Mouse (Mus musculus) heart, postnatal 14 days (tissue): ENCODE results near the gene Dnm2. TPM values are rescaled to one million over a fixed set of nuclear protein-coding genes. Genes with fewer than 3 reads are reported as not detected.
A peak's percentile ranks its signal among the peaks of the same experiment; 100 is the strongest.
"Not testable (repeated sequence)": the region's sequence is repeated elsewhere in the genome, so short reads cannot be mapped to it uniquely, and the experiment has no call there.

ENCODE experiments used
- DNase-seq, 2 experiments: peaks; one replicate each; pipeline ENCODE4 v3.0.0; 2021 to 2022
- intact Hi-C: fragments of 180-260 bp; cut with DNase I; formaldehyde crosslinking; loops from one replicate; pipeline ENCODE4 v1.15.1; 2025
- microRNA-seq, 2 experiments: library from miRNA; unstranded; fragments of <30 nt; microRNA quantifications; one replicate each; pipeline ENCODE4 v1.2.0; 2021 to 2022
- total RNA-seq, 2 experiments: library from RNA; stranded (reverse); gene quantifications; 2 replicates each; pipeline ENCODE4 v1.2.3; 2021

The Dnm2 gene
- total RNA-seq, 2 experiments from 2014 or later: 78.3 to 81.6 TPM

DNA sequence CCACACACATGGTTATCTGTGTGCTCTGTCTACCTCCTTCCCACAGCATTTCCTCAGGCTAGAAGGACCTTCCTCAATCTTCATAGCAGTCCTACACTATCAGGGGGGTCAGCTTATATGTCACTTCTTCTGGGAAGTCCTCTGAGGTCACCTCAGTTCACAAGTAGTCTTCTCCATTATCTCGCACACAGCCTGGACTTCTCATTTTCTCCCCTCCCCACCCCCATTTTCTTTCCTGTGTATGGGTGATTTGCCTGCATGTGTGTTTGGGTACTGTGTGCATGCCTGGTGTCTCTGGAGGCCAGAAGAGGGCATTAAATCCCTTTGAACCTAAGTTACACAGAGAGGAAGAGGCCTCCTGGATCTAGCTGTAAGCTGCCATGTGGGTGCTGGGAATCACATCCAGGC is 103.2 kb downstream of the Dnm2 start:
- DNase-seq: no peak
- intact Hi-C loops: no loop called here

DNA sequence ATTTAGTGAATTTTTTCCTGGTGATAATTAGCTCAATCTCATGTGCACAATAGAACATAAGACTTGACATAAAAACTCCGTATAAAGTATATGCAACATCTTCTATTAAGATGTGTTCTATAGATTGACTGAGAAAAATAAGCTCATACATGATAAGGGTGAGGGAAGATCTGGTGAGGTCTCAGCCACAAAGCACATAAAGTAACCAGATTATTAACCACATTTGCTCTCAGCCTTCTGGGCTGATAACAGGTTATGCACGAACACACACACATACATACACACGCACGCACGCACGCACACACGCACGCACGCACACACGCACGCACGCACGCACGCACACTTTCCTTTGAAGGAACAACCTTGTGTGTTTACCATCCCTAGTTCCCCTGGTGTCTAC is 111.8 kb downstream of the Dnm2 start:
- intact Hi-C loops: no loop called here
- DNase-seq: no peak

DNA sequence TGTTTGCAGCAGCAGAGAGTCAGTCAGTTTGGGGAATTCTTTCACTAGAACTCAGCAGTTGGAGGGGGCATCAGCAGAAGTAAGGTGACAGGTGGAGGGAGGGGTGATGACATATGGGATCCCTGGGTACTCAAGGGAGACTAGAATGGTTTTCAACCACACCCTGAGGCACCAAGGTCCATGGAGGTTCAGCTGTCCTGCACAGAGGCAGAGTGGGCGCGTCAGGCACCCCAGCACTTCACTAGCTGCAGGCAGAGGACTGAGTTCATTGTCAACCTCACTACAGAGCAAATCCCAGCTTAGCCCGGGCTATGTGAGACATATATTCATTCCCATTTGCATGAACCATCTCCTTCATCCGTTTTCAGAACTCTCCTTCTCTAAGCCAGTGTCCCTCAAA is 112.3 kb downstream of the Dnm2 start:
- intact Hi-C loops: no loop called here

DNA sequence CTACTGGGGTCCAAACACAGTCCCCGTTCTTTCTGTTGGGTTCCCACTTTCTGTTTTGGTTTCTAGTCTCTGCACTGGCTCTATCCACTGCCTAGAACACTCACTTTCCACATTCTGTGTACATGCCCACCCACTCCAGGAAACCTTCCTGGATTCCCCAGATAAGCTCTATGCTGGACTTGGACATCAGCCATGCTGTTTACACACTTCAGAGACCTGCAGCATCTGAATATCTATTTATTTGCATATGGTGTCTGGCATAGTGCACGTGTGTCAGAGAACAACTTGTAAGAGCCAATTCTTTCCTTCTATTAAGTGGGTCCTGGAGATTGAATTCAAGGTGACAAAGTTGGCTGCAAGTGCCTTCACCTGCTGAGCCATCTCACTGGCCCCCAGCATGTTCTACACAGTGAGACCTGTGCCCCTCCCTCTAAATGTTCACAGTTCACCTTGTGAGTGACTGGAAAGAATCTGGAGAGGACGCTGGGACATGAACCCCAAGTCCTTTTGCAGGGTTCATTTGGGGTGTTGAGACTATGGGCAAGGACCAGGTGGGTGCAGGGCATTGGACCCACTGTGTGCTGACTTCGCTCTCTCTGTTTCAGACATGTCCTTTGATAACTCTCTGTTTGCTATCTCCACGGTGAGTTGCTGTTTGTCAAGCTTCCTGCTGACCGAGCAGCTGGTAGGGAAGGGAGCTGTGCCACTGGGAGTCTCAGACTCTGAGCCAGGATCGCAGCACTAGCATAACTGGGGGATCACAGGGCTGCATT is 115.5 kb downstream of the Dnm2 start:
- DNase-seq: no peak
- intact Hi-C loops: no loop called here

More for the DNA sequence above, 112.3 kb downstream of the Dnm2 start:
- DNase-seq: no peak

DNA sequence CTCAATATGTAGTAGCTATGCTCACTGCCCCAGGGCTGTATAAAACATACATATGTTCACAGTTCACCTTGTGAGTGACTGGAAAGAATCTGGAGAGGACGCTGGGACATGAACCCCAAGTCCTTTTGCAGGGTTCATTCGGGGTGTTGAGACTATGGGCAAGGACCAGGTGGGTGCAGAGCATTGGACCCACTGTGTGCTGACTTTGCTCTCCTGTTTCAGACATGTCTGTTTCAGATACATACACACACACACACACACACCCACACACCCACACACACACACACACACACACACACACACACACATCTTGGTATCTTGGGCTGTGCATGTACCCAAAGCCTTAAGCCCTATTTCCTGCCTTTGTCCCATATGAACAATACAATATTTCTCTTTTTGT is 117.3 kb downstream of the Dnm2 start:
- intact Hi-C loops: not testable (repeated sequence)

DNA sequence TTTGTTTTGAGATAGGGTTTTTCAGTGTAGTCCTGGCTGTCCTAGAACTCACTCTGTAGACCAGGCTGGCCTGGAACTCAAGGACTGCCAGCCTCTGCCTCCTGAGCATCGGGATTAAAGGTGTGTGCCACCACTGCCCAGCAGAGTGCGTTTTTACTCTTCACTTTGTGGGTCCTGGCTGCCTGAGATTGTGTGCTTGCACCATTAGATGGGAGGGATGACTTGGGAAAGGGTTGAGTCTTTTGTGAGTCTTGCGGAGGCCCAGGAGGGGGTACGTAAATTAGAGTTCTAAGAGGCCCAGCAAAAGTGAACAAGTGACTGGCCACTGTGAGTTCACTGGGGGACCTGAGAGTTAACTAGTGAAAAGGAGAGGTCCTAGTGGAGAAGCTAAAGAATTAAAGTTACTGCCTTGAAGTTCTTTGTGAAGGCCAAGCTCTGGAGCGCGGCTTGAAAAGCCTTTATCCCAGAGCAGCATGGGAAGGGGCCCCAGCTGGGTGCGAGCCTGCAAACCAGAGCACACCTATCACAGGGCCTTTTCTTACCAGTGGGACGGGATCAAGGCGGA is 120.7 kb downstream of the Dnm2 start:
- intact Hi-C loops: loop anchor here (2.0 to 5.0 kb wide), 2 partner anchors 29 to 47 kb away; partner anchors contain the start of genes Timm29 and Yipf2

More for the DNA sequence above, 117.3 kb downstream of the Dnm2 start:
- not testable (repeated sequence) for DNase-seq

DNA sequence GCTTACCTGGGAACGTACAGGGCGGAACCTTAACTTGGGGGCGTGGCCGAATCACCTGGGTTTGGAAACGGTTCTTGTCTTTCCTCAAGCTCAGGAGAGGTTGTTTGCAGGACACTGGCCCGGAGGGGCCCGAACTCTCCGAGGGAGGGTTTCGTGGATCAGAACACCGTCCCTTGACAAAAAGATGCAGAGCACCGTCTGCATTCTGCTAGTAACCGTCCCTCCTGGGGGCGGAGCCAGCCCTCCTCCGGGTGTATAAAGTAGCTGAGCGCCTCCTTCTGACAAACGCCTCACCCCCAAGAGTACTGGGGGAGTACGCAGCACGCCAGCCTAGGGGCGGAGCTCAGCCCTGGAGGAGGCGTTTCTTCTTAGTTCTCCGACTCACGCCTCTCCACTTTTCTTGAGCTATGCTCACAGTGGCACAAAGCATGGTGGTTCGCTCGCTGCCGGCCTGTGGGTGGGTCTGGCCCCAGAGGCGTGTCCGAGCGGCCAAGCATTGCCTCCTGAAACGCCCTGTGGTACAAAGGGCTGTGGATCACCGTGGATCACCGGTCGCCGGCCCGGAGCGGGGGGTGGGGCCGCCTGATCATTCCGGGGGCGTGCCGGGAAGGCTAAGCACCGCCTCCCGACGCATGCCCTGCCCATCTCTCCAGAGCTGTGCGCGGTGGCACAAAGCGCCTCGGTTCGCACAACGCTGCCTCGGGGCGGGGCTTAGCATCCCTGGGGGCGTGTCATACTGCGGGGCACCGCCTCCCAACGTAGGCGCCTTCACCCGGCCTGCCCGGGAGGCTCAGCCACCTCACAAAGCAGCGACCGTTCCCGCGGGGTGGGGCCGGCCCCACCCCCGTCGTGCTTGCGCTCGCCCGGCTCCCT is 121.4 kb downstream of the Dnm2 start:
- peak; percentile 99 to 100 for DNase-seq
- intact Hi-C loops: loop anchor here (2.0 to 5.0 kb wide), 2 partner anchors 29 to 46 kb away; partner anchors contain the start of genes Timm29 and Yipf2

More for the DNA sequence above, 120.7 kb downstream of the Dnm2 start:
- DNase-seq: no peak

DNA sequence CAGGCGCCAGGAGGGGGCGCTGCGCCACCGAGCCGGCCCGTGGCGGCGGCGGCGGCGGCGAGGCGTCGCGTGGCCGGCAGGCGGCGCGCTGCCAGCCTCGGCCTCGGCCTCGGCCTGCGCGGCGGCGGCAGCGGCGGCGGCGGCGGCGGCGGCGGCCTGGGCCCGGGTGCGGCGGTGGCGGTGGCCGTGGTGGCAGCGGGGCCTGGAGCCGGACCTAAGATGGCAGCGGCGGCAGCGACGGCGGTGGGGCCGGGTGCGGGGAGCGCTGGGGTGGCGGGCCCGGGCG is 122.0 kb downstream of the Dnm2 start, which contains the start of gene Carm1:
Gene Carm1 (plus strand): TSS at position 106 of the 286 bp plus-strand sequence.
- intact Hi-C loops: loop anchor here (5.0 kb wide), 1 partner anchor 46 kb away; the partner anchor contains the start of genes Timm29 and Yipf2
- no peak for DNase-seq

DNA sequence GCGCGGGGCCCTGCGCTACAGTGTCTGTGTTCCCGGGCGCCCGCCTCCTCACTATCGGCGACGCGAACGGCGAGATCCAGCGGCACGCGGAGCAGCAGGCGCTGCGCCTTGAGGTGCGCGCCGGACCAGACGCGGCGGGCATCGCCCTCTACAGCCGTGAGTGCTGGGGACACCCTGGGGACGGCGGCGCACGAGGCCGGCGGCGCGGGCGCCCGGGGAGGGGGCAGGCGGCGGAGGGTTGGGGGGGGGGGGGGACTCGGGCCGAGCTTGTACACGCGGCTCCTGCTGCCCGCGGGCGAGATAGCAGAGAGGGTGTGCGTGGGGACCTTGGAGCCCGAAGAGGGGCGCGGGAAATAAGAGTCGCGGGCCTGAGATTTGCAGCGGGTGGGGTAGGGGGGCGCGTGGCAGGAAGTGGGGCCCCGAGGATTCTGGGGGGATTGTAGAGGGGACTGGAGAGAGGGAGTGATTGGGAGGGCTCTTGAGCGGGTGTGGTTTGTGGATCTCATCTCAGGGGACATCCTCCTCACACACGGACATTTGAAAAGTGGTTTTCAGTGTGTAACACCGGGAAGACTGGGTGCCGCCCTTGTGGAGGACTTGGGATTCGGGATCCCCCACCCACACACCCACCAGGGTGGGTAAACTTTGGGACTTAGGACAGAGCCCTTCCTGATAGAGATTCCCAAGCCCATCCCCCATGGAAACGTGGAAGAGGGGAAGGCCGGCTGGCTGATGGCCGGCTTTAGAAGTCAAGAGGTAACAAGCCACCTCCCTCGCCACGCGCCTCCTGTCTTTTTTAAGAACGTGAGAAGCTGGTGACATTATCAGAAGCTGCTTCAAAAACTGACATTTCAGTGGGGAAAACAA is 122.6 kb downstream of the Dnm2 start:
- intact Hi-C loops: loop anchor here (5.0 kb wide), 1 partner anchor 45 kb away; the partner anchor contains the start of genes Timm29 and Yipf2
- DNase-seq: peak; percentile 32 to 71

DNA sequence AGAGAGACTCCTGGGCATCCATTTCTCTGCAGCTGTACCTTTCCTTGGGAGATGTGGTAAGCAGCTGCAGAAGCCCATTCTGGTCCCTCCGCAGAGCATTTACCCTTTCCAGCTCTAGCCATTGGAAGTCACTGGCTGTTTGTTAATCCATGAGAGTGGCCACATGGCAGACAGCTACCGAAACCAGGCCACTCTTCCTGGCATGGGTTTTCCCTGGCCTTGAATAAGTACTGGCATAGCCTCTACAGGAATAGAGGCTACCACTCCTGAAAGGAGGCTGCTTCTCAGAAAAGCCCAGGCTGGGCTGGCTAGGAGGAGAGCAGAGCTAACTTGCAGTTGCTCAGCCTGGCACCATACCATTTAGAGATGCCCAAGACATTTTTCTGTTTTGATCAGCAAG is 126.3 kb downstream of the Dnm2 start:
- no peak for DNase-seq
- intact Hi-C loops: no loop called here

DNA sequence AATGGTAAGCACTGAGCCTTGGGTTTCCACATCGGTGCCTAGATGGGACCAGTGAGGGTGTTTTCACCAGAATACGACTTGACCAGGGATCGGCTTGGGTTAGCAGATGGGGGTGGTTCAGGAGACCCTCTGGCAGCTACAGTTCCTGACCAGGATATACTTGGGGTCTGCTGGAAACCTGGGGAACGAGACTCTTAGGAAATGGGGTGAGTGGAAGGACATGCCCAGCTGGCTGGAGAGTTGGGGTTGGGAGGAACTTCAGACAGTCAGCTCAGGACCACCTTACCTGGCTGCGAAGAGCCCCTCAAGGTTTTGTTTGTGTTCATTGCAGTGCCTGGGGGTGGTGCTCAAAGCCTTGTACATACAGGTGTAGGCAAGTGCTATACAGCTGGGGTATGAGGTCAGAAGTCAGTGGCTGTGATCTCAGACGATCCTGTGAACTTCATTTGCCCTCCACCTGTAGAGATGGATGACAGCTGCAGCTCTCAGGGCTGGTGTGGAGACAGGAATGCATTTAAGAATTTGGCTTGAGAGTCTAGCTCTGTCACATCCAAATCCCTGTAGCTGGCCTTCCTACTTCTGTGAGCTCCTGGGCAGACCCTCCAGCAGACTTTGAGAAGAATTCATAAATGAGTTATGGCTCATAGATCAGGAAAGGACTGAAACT is 129.0 kb downstream of the Dnm2 start:
- intact Hi-C loops: no loop called here
- DNase-seq: no peak

DNA sequence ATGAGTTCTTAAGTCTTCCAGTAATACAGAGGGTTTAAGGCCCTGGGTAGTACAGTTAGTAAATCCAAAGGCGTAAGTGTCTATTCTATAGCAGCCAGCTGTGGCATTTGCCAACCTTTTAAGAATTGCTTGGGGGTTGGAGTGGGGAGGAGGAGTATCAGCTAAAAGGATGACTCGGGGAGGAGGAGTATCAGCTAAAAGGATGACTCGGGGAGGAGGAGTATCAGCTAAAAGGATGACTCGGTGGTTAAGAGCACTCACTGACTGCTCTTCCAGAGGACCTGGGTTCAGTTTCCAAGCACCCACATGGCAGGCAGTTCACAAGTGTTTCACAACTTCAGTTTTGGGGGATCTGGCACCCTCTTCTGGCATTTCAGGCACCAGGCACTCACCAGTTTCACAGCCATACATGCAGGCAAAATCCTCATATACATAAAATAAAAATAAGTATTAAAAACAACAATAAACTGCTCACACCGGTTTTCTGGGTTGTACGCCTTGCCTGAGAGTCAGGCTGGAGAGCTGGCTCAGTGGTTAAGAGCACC is 130.6 kb downstream of the Dnm2 start:
- DNase-seq: no peak
- intact Hi-C loops: no loop called here

DNA sequence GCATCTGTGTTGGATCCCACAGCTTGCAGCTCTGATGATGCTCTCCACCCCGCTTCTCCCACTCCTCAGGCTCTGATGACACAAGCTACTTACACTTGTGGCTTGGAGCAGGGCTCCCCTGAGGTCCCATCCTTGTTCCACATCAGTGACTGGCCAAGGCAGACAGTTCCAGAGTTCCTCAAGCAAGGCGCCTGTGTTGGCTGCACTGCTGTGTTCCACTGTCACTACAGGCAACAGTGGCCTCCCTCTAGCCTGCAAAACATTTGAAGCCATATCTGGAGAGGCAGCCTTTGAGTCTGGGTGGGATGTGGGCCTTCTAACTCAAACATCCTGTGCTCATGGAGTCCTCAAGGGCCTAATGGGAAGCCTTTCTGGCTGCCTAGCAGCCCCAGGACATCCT is 132.3 kb downstream of the Dnm2 start:
- DNase-seq: no peak
- intact Hi-C loops: no loop called here

Small RNA genes within 50 kb of the gene (microRNA-seq; reads per million reads assigned to microRNA genes)
- gene Mir199a-1: 0 reads per million in 2 experiments

Other genes starting within 250 kb of the Dnm2 start
- gene Keap1, start 185.5 kb upstream of the Dnm2 start, total RNA-seq: 10 to 100 TPM; 38.6 to 40.8 TPM
- gene S1pr5, start 176.5 kb upstream of the Dnm2 start, total RNA-seq: under 1 TPM; 0.27 to 0.45 TPM
- gene Atg4d, start 159.6 kb upstream of the Dnm2 start, total RNA-seq: 10 to 100 TPM; 73.3 to 85.0 TPM
- gene Kri1, start 136.9 kb upstream of the Dnm2 start, total RNA-seq: 10 to 100 TPM; 17.0 to 22.6 TPM
- 10 to 100 TPM; 17.9 to 21.1 TPM for gene Cdkn2d, start 133.5 kb upstream of the Dnm2 start, total RNA-seq
- under 1 TPM in 1 of 2 experiments, not detected in 1; 0.12 TPM for gene Ap1m2, start 112.6 kb upstream of the Dnm2 start, total RNA-seq
- 100 to 1,000 TPM; 105 to 116 TPM for gene Slc44a2, start 104.2 kb upstream of the Dnm2 start, total RNA-seq
- gene Ilf3, start 57.0 kb upstream of the Dnm2 start, total RNA-seq: 10 to 100 TPM; 30.6 to 31.3 TPM
- gene Qtrt1, start 13.1 kb upstream of the Dnm2 start, total RNA-seq: 10 to 100 TPM in 1 of 2 experiments, 1 to 10 TPM in 1; 8.5 to 11.2 TPM
- 10 to 100 TPM; 40.7 to 44.5 TPM for gene Tmed1, start 85.3 kb downstream of the Dnm2 start, total RNA-seq
- gene AB124611, start 101.3 kb downstream of the Dnm2 start, total RNA-seq: 1 to 10 TPM; 2.1 TPM
- 10 to 100 TPM; 50.3 to 54.2 TPM for gene Carm1, start 122.0 kb downstream of the Dnm2 start, total RNA-seq
- 10 to 100 TPM; 49.4 to 50.7 TPM for gene Timm29, start 167.8 kb downstream of the Dnm2 start, total RNA-seq
- gene Yipf2, start 167.9 kb downstream of the Dnm2 start, total RNA-seq: 1 to 10 TPM; 6.6 to 7.0 TPM
- 10 to 100 TPM; 46.5 to 51.6 TPM for gene Smarca4, start 191.3 kb downstream of the Dnm2 start, total RNA-seq